Mouse (Mus musculus): ENCODE results near the gene Ilkap. TPM values are rescaled to one million over a fixed set of nuclear protein-coding genes. Genes with fewer than 3 reads are reported as not detected.

Ilkap gene
- 10 to 100 TPM; 60.1 to 78.9 TPM for total RNA-seq (2021)
- long read RNA-seq, transcript Ilkap-201 (12 exons, 1,368 nt), result major isoform, 42 of 73 reads
- long read RNA-seq, partial matches to known transcripts, result 3 of 73 reads
- long read RNA-seq, other reads (novel, unspliced or antisense), result 21 of 73 reads

DNA sequence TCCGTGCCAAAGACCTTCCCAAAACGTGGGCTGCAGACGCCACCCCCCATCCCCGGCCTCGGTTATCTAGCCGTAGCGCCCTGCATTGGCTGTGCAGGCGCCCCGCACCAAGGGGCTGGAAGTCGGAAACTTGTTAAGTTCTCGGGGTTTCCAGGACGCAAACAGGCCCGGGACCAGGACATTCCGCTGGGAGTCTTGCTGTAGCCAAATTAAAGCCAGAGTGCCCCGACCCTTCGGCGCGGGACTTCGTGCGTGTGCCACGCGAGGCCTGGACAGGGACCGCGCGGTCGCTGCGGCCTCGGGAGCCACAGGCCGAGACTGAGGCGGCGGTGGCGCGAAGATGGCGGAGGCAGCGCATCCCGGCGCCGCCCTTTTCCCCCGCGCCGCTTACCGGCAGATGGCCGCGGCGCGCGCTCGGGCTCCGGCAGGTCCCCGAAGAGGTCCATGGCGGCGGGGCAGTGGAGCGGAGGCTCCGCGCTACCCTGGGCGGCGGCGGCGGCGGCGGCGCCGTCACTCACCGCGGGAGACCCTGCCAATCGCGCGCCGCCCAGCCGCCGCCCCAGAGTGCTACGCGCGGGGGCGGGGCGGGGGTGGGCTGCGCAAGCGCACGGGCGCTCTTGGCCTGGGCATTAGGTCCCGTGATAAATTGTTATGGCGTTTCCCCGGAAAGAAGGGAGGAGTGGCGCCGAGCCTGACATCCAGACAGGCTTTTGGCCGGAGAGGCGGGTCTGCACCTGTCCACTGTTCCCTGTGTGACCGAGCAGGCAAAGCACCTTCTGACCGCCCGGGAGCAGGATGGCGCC lies at the start of gene Ilkap:
Ilkap (minus strand) TSS at position 556 of the 803 bp plus-strand sequence.
- peak; percentile 74 to 84 for DNase-seq (ENCODE audit: low spot score in 2 of 2)

DNA sequence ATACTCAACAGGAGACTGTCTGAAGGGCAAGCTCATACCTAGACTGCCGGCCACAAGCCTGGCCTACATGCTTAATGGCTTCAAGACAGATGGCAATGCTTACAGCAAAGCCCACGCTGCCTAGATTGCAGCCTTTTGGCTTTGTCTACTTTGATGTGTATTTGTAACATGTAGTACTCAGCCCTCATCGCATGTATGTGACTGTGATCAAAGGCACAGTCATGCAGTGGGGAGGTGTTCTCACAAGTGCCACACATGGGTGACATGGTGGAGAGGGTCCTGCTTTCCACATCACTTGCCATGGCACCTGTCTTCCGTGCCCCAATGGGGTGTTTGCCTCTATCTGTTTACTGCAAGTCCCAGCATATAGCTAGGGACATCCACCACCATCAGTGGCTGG lies 47.9 kb upstream of the Ilkap start:
- no peak for DNase-seq (ENCODE audit: low spot score in 2 of 2)

DNA sequence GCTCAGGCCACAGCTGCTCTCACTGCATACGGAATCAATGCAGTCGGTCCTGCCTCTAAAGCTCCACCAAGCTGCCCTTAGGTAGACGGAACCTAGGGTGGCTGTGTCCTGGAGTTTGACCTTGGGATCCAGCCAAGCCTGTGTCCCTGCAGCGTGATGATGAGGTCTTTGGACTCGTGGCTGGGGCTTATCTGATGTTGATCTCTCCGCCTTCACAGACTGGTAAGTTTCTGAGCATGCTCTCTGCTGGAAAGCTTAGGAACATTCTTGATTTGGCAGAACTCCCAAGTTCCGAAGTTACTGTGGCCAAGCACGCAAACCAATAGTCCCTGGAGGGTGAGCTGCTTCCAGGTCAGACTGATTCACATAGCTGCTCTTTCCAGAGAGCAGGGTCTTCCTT lies 47.4 kb upstream of the Ilkap start:
- DNase-seq (ENCODE audit: low spot score in 2 of 2), result no peak

DNA sequence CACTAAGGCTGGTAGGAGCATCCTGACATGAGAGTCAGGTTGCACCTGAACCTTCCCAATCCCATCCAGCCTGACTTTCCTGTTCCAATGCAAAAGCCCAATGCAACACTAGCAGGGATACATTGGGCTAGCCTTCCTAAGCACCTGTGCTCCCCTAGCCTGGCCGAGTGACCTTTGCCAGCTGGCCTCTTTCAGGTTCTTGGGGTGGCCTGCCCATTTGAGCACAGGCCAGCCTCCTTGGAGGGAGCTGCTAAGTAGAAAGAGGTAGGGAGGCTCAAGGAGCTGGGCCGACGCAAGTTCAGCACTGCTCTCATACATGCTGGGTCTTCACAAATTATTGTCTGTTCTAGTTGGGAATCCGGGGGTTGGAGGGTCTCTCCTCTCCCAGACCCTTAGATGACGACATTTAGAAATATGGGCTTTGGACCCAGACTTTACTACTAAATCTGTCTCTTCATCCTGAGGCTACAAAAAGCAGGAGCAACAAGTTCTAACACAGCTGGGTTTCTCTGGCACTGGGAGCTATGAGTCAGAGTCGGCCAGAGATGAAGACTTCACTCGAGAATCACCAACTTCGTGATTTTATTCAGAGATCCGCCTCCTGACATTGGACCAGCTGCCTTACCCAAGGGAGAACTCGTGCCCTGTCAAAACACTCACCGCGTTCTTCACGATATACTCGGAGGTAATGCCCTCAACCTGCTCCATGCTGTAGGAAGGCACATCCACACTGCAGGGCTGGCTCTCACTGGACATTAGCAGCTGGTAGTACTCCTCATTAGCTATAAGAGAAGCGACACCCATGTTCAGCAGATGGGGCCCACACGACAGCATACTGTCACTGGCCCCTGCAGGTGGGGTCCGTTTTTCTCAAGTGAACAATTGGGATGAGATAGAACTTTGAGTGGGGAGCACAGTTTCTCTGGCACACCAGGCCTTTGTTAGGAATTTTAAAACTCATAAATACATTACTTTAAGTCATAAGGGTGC lies 46.5 kb upstream of the Ilkap start:
- no peak for DNase-seq (ENCODE audit: low spot score in 2 of 2)

DNA sequence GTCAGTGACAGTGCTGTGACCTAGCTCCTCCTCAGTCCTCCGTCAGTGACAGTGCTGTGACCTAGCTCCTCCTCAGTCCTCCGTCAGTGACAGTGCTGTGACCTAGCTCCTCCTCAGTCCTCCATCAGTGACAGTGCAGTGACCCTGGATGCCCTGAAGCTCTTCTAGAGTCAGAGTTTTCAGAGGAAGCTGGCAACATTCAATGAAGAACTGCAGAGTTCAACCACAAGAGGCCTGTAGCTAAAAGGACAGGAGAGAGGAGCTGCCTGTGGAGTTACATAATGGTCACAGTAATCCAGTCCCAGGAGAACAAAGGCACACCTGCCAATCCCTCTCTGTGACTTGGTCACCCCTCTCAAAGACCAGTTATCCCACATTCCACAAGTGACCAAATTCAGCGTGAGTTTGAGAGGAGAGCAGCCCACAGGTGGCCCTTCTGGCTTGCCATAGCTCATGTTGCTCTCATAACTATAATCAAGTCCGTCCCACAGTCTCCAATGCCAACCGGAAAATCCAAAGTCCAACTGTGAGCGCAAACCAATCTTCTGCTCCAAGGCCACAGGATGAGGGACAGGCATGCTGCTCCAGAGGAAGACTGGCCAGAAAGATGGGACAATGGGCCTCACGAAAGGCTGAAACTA lies 43.9 kb upstream of the Ilkap start:
- DNase-seq (ENCODE audit: low spot score in 2 of 2), result no peak

DNA sequence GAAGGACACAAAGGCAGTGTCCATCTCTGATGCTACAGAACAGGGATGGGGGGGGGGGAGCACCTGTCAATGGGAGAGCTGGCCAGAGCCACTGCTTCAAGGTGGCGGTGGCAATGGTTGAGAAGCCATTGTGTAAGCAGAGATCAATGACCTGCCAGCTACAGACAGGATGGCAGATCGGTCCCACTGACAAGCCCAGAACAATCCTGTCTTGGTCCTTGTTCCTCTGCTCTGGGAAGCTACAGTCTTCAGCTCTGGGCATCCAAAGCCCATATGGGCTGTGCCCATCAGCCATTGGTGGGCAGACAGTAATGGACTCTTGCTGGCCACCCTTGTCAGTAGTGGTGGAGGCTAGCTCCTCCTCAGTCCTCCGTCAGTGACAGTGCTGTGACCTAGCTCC lies 43.2 kb upstream of the Ilkap start:
- DNase-seq (ENCODE audit: low spot score in 2 of 2), result no peak

DNA sequence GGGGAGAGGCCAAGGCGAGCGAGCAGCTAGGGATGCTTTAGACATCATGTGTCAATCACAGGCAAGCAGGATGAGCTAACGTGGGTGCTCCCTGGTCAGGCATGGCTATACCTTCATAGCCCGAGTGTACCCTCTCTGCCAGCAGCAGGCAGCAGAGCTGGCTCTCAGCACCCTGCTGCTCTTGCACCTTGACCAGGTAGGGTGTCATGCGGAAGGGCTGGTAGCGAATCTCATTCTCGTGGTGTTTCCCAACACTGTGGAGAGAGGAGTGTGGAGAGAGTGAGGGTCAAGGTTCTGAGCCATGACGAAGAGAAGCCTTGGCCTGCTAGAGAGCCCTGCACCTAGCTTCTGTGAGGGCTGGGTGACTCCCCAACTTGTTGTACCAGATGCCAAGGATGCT lies 41.2 kb upstream of the Ilkap start:
- no peak for DNase-seq (ENCODE audit: low spot score in 2 of 2)

DNA sequence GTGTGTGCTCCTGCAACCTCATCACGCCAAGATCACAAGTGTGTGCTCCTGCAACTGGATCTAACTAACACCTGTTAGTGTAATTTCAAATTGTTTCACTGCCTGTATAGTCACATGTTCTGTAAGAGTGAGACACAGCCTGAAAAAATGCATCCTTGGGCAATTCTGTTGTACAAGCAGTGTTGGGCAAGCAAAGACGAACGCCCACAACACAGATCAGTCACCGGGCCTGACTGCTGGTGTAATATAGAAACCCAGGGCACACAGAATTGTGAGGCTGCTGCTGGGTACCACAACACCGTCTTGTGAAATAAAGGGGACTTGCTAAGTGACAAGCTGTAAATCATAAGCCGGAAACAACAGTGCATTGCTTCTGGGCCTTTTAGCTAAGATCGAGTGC lies 39.0 kb upstream of the Ilkap start:
- DNase-seq (ENCODE audit: low spot score in 2 of 2), result no peak

DNA sequence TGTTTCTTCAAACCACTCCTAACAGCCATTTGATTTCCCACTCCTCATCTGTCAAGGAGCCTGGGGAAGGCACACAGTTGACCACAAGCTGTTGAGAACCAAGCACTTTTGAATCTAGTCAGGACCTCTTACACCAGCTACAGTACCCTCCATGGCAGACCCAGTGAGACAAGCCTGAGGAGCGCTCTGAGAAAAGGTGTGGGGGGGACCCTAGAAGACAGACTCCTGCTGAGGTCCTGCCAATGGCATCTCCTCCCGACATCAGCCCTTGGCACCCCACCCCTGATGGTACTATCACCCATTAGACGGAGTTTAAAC lies 38.4 kb upstream of the Ilkap start:
- DNase-seq (ENCODE audit: low spot score in 2 of 2), result no peak

DNA sequence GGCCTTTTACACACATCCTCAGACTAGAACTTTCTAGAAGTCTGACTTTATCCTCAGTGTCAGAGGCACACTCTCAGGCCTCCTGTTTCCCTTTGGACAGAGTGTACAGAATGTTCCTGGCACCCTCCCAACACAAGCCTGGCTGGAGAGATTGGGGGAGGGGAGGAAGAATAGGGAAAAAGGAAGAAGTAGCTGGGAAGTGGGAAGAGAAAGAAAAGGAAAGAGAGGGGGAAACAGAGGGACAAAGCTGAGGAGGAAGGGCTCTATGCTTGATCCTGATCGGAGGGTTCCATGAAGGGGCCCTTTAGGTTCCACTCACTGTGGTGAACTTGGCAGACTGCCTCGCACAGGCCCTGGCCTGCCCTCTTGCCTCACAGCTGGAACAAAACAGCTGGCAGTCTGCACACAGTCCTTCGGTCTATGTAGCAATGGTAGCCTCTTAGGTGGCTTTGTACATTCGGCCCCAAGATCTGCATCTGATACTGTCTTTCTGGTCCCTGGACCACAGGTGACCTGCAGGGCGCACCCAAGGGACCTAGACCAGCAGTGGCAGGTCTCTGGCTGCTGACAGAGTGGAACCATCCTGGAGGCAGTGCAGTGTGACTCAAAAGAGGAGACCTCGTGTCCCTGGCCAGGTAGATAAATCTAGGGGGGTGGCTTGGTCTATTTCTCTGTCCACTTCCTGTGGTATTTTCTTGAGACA lies 37.9 kb upstream of the Ilkap start:
- DNase-seq (ENCODE audit: low spot score in 2 of 2), result peak; percentile 62 to 69

DNA sequence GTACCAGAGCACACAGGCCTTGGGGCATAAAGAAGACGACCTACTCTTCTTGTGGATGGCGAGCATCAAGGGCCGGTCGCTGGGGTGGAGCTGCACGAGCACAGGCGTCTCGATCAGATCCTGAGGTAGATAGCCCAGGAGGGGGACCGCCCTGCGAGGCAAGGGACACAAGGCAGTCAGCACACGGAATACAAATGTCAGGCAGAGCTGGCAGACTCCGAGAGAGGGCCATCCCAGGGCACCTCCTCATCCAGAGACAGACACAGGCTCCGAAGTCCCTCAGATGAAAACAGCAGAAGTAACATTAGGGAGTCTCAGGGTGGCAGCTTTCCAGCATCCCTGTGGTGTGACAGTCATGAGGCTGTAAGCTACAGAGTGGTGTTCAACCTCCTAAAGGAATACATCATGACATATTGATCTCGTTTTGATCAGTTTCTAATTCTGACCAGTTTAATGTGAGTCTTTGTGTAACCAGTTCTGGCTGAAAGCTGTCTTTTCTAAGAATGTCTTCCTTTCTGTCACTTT lies 37.1 kb upstream of the Ilkap start:
- DNase-seq (ENCODE audit: low spot score in 2 of 2), result no peak

DNA sequence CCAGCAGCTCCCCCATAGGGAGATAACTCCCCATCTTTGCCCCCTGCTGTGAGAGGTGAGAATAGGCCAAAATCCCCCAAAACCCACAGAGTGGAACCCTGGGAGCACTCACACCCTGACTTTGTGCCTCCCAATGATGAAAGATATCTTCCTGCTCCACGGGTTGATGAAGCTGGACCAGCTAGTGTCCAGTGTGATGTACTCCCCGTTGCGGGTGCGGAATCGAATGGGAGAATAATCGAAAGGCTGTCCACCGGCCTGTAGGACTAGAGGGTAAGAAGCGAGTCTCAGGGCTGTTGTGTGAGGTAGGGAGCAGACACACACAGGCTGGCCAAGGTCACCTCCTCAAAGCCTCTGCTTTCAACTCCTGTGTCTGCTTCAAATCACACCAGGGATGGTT lies 36.3 kb upstream of the Ilkap start:
- DNase-seq (ENCODE audit: low spot score in 2 of 2), result no peak

DNA sequence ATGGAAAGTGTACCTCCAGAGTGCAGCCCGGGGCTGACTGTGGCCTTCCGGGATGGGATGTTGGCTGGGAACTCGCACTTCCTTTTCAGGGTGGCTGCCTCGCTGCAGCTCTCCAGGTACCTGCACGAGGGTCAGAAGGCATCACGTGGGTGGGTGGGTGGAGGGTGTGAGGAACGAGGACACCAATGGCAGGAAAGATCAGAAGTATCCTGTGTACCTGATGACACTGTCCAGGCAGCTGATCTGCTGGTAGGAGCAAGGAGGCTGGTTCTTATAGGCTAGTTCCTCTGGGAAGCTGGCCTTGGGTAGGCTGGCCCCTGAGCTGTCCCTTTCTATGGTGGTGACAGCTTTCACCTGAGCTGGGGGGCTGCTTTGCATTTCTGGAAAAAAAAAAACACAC lies 32.1 kb upstream of the Ilkap start:
- DNase-seq (ENCODE audit: low spot score in 2 of 2), result no peak

DNA sequence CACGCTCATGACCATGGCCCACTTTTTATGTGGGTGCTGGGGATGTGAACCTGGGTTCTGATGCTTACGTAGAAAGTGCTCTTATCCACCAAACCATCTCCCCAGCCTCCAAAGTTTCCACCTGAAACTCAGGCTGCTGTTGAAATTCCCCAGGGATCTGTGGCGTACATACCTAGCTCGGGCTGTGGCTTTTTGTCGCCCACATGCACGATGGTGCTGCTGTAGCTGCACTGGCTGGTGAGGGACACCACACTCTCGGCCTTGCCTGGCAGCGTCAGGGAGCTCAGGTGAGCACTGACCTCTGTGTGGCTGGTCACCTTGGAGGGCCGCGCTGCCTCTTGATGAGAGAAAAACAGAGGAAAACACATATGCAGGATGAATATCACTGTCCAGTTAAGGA lies 30.6 kb upstream of the Ilkap start:
- DNase-seq (ENCODE audit: low spot score in 2 of 2), result no peak

DNA sequence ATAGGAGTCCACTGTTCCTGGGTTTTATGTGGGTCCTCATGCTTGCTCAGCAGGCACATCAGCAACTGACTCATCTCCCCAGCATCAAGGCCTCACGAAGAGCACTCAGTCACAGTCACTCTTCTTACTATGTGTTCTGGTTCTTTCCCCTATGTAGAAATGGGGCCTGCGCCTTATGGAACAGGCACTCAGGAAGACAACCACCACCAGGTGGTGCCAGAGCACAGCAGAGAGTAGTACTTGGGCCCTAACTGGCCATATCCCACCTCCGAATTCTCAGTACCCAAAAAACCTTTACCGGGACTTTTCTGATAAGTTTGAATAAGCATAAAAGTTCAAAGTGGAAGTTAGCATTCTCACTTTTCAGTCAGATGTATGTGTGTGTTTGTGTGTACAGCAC lies 30.0 kb upstream of the Ilkap start:
- DNase-seq (ENCODE audit: low spot score in 2 of 2), result peak; percentile 81 to 86

DNA sequence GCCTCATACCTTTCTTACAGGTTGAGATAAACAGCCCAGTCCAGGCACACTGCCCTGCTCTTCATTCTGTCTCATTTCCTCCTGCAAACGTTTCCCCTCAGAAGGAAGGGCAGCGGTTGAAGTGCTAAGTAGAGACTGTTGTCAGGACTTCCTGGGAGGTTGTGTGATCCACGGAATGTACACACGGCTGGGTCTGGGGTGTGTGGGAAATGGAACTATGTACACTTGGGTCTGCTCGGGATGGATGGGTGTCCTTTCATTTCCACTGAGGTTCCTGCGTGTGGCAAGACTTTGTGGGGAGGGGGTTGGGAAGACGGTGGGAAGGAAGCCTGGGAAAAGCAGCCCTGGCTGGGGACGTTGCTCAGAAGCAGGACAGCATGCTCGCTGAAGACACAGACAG lies 27.8 kb upstream of the Ilkap start:
- no peak for DNase-seq (ENCODE audit: low spot score in 2 of 2)

DNA sequence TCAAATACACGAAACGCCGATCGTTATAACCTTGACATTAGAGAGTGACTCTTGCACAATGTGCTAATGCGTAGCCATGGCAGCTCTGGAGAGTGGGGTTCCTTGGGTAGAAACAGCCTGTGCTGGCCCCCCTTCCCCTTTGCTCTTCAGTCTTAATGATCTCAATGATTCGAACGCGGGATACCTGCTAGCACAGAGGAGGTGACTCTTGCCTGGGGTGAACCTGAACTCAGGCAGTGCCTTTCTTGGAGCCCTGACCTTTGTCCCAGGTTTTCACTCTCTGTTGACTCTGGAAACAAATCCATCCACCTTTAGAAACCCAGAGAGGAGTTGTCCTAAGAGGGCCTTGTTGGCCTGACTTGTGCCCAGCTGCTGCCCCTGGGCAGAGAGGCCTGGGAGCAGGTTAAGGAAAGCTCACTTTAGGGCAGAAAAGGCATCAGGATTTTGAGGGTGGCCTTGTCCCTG lies 22.0 kb upstream of the Ilkap start:
- DNase-seq (ENCODE audit: low spot score in 2 of 2), result no peak

DNA sequence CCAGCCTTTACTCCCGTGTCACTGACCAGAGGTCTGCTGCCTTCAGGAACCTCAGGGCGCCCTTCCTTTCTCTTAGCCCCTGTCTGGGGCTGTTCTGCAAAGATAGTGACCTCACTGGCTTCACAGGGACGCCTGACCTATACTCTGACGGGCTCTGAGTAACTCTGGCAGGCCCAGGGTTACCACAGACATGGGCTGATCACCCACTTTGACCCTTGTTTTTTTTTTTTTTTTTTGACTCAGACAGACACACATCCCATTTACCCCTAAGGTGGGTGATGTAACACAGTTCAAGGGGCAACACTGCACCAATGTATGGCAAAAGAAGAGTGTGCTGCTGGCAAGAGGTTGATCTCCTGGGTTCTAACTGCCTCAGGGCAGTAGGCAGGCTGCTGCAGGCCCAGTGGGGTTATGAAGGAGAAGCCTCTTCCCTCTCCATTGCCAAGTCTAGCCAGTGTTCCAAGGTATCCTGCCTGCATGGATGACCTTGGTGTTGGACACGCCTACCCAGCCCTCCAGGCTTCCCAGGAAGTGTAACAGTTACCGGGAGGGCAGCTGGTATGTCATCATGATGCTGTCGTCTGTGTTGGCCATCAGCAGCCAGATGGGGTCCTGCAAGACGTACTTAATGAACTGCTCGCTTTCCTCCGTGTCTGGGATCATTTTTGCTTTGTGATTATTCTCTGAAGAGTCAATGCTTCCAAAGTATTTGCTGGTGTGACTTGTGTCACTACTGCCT lies 21.4 kb upstream of the Ilkap start:
- DNase-seq (ENCODE audit: low spot score in 2 of 2), result no peak

DNA sequence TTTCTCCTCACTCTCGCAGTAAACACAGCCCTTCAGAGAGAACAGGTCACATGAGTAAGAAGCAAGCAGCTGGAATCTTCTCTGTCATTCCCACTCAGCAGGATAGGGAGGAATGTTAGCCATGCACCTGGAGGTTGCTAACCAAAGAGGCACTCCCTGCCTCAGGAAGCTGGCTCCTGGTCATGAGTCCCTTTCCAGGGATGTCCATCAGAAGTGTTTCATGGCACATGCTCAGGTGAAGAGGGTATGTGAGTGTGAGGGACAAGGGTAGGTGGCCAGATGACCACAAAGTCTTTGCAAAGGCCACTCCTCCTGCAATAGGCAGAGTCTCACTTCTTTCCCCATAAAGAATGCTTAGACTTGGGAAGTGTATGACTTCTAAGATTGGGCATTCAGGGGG lies 19.4 kb upstream of the Ilkap start:
- no peak for DNase-seq (ENCODE audit: low spot score in 2 of 2)

DNA sequence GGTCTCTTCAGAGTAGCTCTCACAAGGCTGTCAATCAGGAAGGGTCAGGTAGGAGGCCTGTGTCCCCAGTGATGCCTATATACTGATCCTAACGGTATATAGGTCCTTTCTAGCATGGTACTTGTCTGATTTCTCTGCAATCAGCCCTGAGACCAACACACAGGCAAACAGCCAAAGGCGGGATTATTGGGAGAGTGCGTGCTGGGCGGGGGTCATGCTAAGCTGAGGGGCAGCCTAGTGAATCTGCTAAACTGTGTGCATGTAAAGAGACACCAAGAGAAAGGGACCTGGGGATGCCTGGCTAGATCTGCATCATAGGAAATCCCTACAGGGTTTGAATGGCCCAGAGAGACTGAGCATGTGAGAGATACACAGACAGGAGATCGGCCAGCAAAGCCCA lies 16.7 kb upstream of the Ilkap start:
- no peak for DNase-seq (ENCODE audit: low spot score in 2 of 2)

Measured in layer of hippocampus, postnatal 10 days (tissue).